Mouse (Mus musculus) spleen, adult 2 months (tissue): ENCODE data around the gene Tns1.

ENCODE experiments used
- CTCF ChIP-seq: fragments of 200-500 bp; IDR thresholded peaks from 2 replicates; pipeline ENCODE4 v1.5.1; 2011; ENCODE audit warnings: mild to moderate bottlenecking, inconsistent platforms; ENCODE audit not compliant: insufficient read depth, insufficient read length, insufficient replicate concordance; ENCODE audit errors: extremely low read depth
- POLR2A ChIP-seq: fragments of 200-500 bp; IDR thresholded peaks from 2 replicates; pipeline ENCODE4 v1.6.1; 2011; ENCODE audit warnings: low read depth, low read length, inconsistent platforms

DNA sequence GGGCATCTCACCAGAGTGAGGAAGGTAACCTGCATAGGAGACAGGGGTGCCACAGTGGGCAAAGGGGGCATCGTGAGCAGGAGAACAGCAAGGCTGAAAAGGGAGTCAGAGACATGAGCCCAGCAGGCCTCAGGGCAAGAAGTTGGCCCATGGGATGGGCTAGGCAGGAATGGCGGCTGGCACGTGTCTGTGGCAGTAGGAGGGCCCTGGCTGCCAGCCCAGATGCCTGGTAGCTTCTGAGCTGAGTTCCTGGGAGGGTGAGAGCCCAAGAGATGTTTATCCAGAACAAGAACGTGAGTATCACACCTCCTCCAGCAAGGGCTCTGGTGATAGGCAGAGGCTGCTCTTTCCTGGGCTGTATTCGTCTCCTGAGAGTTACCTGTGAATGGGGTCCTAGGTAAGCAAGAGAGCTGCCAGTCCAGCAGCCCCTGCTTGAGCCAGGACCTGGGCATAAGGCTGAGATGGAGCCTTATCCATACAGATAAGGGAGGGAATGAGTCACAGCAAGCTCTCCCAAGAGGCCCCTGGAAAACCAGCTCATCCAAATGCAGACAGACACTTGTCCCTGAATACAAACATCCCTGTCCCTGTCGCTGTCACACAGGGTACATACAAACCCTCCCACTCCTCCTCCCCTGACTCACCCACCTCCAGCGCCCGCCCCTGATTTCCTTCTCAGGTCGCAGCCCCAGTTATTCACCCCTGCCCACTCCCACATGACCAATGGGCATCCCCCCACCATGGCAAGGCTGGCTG is 2.2 kb downstream of the Tns1 start:
- TF ChIP-seq CTCF, result no peak
- TF ChIP-seq POLR2A, result no peak
